31 mouse cellular contexts compared by ENCODE assay signal in genomic region chr10:110806471-110806870, GRCm38 (mm10).
DNase-seq lines count a peak whose midpoint lies in the region; ATAC-seq lines count a peak whose summit lies in the region.
"Had no signal": no experiment of that assay in that cellular context is flagged by ENCODE, and none has a peak within 500 bp of the region (broad histone marks: within the 10 kb centered on the region; RNA-seq: fewer than 3 reads in every experiment).

No protein-coding gene starts in this region.

- H3K4me2 ChIP-seq in neural tube, embryonic 15.5 days, result no peak overlapping the region
- no peak overlapping the region for H3K4me2 ChIP-seq in kidney, embryonic 16.5 days (replicated peaks; ENCODE audit: low read depth, low read length)
- H3K4me2 ChIP-seq: embryonic facial prominence, embryonic 15.5 days; forebrain, embryonic 15.5 days; heart, embryonic 12.5 days; kidney, embryonic 15.5 days; liver, embryonic 15.5 days; neural tube, embryonic 12.5 days; stomach, embryonic 15.5 days had no signal

- no peak overlapping the region for H3K4me3 ChIP-seq in neural tube, embryonic 15.5 days (replicated peaks)
- H3K4me3 ChIP-seq in kidney, embryonic 16.5 days (ENCODE audit: low read length), result no peak overlapping the region
- H3K4me3 ChIP-seq: embryonic facial prominence, embryonic 15.5 days; forebrain, embryonic 15.5 days; heart, embryonic 12.5 days; hindbrain, embryonic 10.5 days; kidney, embryonic 15.5 days; left cerebral cortex, adult 2 months; liver, embryonic 15.5 days; neural tube, embryonic 12.5 days; stomach, embryonic 15.5 days had no signal

- H3K9me3 ChIP-seq in neural tube, embryonic 15.5 days (replicated peaks), result no peaks in the 10 kb centered on the region
- H3K9me3 ChIP-seq in kidney, embryonic 16.5 days (ENCODE audit: low read length), result no peaks in the 10 kb centered on the region
- H3K9me3 ChIP-seq: embryonic facial prominence, embryonic 15.5 days; forebrain, embryonic 15.5 days; heart, embryonic 12.5 days; hindbrain, embryonic 10.5 days; kidney, embryonic 15.5 days; liver, embryonic 15.5 days; neural tube, embryonic 12.5 days; stomach, embryonic 15.5 days had no signal

- H3K36me3 ChIP-seq in neural tube, embryonic 15.5 days, result no peaks in the 10 kb centered on the region
- H3K36me3 ChIP-seq in kidney, embryonic 16.5 days (ENCODE audit: insufficient read depth, low read length), result no peaks in the 10 kb centered on the region
- H3K36me3 ChIP-seq: embryonic facial prominence, embryonic 15.5 days; forebrain, embryonic 15.5 days; heart, embryonic 12.5 days; hindbrain, embryonic 10.5 days; kidney, embryonic 15.5 days; liver, embryonic 15.5 days; neural tube, embryonic 12.5 days; stomach, embryonic 15.5 days had no signal

- 76% methylated on average over 8 of the region's 8 CpGs for WGBS in neural tube, embryonic 15.5 days
- WGBS in kidney, embryonic 16.5 days, result 90% methylated on average over 8 of the region's 8 CpGs

- DNase-seq in embryo, embryonic 10 days (ENCODE audit: low spot score), result peak; percentile 56
- DNase-seq in embryo, embryonic 9.5 days (ENCODE audit: extremely low spot score), result no peak
- peak; percentile 35 for DNase-seq in neural tube, embryonic 10.5 days (ENCODE audit: extremely low spot score, low spot score)
- DNase-seq in forelimb bud, embryonic 11.5 days (ENCODE audit: low read depth, low spot score), result peak; percentile 68
- peak; percentile 37 for DNase-seq in mesoderm, embryonic 11.5 days (ENCODE audit: low read depth, low spot score)
- DNase-seq: adrenal gland, adult 8-10 months; cerebellum, adult 18-20 months; cerebellum, postnatal 36 days; gastrocnemius, postnatal 14 days; heart, adult 18-20 months; heart, postnatal 10 days; kidney, adult 11 months; layer of hippocampus, adult 9-11 months; liver; midbrain, embryonic 14.5 days; retina, postnatal 1 day; thymus, postnatal 4 days had no signal

- H3K9ac ChIP-seq in neural tube, embryonic 15.5 days (replicated peaks), result no peak overlapping the region
- H3K9ac ChIP-seq in kidney, embryonic 16.5 days (replicated peaks; ENCODE audit: low read length), result no peak overlapping the region
- H3K9ac ChIP-seq: embryonic facial prominence, embryonic 15.5 days; forebrain, embryonic 15.5 days; heart, embryonic 12.5 days; kidney, embryonic 15.5 days; liver, embryonic 15.5 days; neural tube, embryonic 12.5 days; stomach, embryonic 15.5 days had no signal

- no peak overlapping the region for H3K27ac ChIP-seq in neural tube, embryonic 15.5 days (replicated peaks)
- no peak overlapping the region for H3K27ac ChIP-seq in kidney, embryonic 16.5 days (ENCODE audit: low read length)
- H3K27ac ChIP-seq: embryonic facial prominence, embryonic 15.5 days; forebrain, embryonic 15.5 days; hindbrain, embryonic 10.5 days; kidney, embryonic 15.5 days; left cerebral cortex, adult 2 months; liver, embryonic 15.5 days; neural tube, embryonic 12.5 days; stomach, embryonic 15.5 days had no signal

- no peaks in the 10 kb centered on the region for H3K4me1 ChIP-seq in neural tube, embryonic 15.5 days
- no peaks in the 10 kb centered on the region for H3K4me1 ChIP-seq in kidney, embryonic 16.5 days (ENCODE audit: insufficient read depth, low read length)
- H3K4me1 ChIP-seq: forebrain, embryonic 15.5 days; liver, embryonic 15.5 days; neural tube, embryonic 12.5 days; stomach, embryonic 15.5 days had no signal

- H3K27me3 ChIP-seq in neural tube, embryonic 15.5 days (replicated peaks), result no peaks in the 10 kb centered on the region
- H3K27me3 ChIP-seq in kidney, embryonic 16.5 days (ENCODE audit: insufficient read depth, low read length), result no peaks in the 10 kb centered on the region
- H3K27me3 ChIP-seq: embryonic facial prominence, embryonic 15.5 days; forebrain, embryonic 15.5 days; heart, embryonic 12.5 days; kidney, embryonic 15.5 days; liver, embryonic 15.5 days; neural tube, embryonic 12.5 days; stomach, embryonic 15.5 days had no signal

- no peak for ATAC-seq in neural tube, embryonic 15.5 days (ENCODE audit: low FRiP score)
- ATAC-seq in kidney, embryonic 16.5 days (ENCODE audit: low FRiP score, low TSS enrichment), result no peak
- ATAC-seq in cerebellum, adult (ENCODE audit: insufficient number of reproducible peaks, low FRiP score, low TSS enrichment), result no peak
- ATAC-seq: forebrain, embryonic 15.5 days; lung, postnatal 0 days; Patski had no signal
